Mouse (Mus musculus): ENCODE data around the gene Stat1. TPM values are rescaled to one million over a fixed set of nuclear protein-coding genes. Genes with fewer than 3 reads are reported as not detected.

Gene Stat1
- polyA plus RNA-seq, 1 experiment: 8.3 TPM

DNA sequence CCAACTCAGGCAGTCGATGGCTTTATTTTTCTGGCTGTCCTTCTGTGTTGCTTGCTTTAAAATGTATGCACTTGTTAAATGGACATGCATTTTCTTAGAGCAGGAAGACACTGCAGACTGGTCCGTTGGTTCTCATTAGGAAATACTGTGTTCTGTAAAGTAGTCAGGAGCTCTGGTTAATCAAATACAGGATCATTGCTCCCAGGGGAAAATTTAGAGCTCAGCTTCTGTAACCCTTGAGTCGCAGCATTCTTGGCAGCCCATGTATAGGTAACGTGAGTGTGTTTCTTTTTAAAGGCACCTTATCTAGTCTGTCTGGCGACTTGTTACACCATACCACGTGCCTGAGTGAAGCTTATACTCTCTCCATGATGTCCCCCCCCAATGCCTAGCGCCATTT is 28.9 kb downstream of the Stat1 start:
- TF ChIP-seq GATA1 (IDR thresholded peaks at IDR 0.05; ENCODE audit: low read length): no peak

DNA sequence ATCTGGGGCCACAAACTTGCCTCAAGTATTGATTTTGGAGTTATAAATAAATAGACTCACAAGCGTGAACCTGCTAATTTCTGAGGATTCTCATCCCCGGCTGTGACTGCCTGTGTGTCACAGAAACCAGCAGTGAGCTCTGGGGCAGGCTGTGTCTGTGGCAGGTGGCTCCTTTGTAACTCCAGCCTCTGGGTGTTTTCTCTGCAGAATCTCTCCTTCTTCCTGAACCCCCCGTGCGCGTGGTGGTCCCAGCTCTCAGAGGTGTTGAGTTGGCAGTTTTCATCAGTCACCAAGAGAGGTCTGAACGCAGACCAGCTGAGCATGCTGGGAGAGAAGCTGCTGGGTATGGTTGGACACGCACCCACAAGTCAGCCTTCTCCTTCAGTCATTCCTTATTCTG is 29.5 kb downstream of the Stat1 start:
- TF ChIP-seq GATA1 (IDR thresholded peaks at IDR 0.05; ENCODE audit: low read length): no peak

DNA sequence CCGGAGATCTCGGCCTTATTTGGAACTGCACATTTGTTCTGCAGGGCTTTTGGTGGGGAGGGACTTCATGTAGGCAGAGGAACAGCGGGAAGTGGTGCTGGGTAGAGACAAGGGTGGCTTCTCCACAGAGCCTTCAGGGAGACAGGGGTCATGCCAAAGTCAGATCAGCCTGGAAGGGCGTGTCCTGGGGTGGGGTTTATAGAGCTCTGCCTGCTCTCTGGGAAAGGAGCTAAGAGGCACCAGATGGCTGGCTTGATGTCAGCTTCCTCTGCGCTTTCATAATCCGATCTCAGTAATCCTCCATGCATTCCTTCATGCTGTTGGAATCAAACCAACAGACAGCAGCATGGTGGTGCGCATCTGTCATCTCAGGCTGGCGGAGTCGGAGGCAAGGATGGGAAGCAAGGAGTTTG is 30.7 kb downstream of the Stat1 start:
- no peak for TF ChIP-seq GATA1 (IDR thresholded peaks at IDR 0.05; ENCODE audit: low read length)

DNA sequence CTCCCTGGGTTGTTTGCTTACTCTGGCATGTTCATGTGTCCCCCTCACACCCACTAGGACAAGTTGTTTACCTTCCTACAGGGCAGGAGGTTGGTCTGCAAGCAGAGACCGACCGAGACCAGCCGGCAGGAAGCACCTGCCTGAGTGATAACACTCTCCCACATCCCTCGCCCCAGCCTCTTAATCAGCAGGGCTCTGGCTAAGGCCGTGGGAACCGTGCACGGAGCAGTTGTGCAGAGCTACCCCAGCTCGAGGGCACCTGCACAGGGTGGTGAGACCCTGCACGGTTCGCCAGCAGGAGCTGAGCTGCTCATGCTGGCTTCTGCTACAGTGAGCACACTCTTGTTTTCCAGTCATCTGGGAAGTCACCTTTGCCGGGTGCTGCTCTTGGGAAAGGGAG is 31.4 kb downstream of the Stat1 start:
- TF ChIP-seq GATA1 (IDR thresholded peaks at IDR 0.05; ENCODE audit: low read length): no peak

DNA sequence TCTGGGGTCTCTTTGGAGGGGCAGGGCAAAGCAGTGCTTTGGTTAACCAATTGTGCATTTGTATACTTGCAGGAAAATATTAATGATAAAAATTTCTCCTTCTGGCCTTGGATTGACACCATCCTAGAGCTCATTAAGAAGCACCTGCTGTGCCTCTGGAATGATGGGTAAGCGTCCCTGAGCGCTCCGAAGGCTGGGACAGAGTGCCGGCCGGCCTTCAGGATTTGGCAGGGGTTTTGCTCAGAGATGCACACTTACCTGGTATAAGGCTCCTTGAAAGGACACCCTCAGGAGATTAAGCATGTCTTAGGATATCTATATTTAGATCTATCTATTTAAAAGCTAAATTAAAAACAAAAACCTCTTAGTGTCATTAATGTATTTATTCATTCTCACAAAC is 31.9 kb downstream of the Stat1 start:
- no peak for TF ChIP-seq GATA1 (IDR thresholded peaks at IDR 0.05; ENCODE audit: low read length)

DNA sequence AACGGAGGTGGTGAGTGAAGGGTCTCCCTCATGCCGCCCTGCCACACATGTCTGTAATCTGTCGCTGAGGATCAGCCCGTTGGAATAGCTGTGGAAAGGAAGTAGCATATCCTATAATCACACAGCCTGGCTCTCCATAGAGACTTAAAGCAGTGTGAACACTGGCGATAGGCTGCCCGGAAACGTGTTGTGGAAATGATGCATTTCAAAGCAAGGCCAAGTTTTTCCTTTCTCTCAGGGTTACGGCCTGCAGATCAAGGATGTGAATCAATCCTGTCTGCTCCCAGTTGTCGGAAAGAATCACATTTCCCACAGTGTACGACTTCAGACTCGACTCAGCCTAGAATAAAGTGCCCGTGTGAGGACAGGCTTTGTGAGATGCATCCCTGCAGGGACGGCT is 33.1 kb downstream of the Stat1 start:
- no peak for TF ChIP-seq GATA1 (IDR thresholded peaks at IDR 0.05; ENCODE audit: low read length)

DNA sequence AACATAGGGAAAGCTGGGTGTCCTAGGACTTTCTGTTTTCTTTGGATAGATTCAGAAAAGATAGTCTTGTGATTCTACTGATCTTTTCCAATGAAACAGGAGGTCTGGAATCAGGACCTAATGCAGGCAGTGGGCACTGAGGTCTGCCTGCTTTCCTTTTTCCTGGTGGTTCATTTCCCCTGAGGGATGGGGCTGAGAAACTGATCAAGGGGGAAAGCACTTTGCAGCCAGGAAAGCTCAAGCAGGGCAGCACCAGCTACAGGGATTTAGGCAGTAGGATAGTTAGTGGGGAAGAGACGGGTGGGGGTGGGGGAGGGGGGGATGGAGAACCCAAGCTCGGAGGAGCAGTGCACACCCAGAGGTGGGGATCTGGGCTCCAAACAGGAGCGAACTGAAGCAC is 33.7 kb downstream of the Stat1 start:
- no peak for TF ChIP-seq GATA1 (IDR thresholded peaks at IDR 0.05; ENCODE audit: low read length)

DNA sequence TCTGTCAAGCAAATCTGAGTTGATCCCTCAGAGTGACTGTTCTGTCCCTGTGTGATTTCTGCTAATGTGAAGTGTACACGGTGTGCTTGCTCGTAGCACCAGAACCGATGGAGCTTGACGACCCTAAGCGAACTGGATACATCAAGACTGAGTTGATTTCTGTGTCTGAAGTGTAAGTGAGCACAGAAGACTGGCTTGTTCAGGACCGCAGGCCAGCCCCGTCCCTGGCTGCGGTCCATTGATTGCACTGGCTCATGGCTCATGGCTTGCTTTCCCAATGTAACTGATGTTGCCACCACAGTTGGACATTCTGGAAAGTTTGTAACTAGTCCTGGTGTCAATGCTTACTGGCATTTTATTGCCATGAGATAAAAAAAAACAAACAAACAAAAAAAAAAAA is 35.6 kb downstream of the Stat1 start:
- no peak for TF ChIP-seq GATA1 (IDR thresholded peaks at IDR 0.05; ENCODE audit: low read length)

DNA sequence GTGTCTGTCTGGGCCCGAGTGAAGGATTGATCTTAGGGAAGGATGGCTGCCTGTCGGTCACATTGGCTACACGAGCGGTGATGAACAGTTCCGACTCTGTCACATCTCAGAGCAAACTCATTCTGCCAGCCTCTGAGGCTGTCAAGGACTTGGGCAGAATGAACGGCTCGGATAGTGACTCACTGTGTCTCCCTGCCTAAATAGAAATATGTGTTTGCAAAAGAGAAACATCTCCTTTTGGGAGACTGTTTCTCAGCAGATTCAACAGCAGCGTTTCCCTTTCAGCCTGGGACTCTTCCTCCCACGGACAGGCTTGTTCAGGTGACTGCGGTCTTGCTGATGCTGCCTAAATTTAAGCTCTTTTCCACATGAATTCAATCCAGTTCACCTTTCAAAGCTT is 37.1 kb downstream of the Stat1 start:
- TF ChIP-seq GATA1 (IDR thresholded peaks at IDR 0.05; ENCODE audit: low read length): no peak

DNA sequence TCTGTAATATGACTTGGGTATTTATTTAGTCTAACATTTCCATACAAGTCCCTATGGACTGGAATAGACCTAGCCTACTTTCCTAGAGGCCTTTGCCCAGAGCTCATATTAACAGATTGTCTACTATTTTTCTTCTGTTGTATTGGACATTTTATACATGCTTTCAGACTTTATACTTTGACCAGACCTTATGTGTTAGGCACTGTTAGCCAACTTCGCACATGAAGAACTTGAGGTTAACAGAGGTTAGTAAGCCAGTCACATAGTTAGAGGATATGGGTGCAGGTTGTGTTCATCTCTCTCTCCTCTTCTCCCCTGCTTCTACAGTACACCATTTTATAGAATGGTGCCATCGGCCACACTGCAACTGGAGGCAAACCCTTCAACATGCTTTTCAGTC is 38.8 kb downstream of the Stat1 start:
- TF ChIP-seq GATA1 (IDR thresholded peaks at IDR 0.05; ENCODE audit: low read length): no peak

DNA sequence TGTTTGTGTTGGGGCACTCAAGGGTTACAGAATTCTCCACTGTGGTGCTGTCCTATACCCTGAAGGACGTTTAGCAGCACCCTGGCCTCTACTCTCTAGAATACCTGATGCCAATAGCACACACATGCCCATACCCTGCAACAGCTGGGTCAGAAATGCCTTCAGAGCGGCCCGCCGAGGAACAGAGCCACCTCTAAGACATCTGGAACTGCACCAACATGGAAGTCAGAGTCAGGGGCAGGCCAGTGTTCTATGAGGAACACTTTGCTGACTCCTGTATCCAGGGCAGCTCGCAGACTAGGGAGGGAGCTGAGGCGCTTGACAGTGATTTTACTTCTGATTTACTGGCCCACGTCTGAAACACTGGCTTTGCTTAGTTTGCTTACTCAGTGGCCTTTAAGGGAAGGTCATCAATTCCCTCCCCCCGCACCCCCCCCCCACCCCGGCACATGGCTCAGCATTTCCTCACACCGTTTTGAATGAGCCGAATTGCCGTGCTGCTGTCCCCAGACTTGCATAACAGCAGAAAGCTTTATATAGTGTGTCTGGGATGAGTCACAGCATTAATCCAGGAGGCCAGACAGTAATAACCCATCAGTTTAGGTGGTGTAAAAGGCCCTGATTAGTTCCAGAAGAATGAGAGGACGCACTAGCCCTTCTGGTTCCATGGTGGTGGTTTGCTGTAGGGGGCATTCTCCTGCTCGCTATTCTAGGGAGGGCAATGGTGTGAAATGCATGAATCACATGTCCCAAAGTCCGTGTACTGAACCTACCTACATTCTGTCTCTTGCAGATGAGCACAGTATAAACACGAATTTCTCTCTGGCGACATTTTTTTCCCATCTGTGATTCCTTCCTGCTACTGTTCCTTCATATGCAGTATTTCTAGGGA is 39.5 kb downstream of the Stat1 start:
- TF ChIP-seq GATA1 (IDR thresholded peaks at IDR 0.05; ENCODE audit: low read length): no peak

DNA sequence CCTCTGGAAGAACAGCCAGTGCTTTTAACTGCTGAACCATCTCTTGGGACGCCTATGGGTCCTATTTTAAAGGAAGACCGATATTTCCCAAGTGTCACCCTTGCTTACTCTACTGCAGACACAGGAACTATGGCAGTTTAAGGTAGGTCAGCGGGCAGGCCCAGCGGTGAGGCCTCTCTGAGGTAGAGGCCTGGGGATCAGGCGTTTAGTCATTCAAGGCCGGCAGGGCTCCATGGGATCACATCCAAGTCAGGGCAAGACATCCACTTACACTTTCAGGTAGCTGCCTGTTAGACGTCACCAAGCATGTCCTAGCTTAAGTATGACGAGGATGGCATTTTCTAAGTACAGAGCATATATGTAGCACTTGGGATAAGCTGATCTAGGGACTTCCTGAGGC is 41.9 kb downstream of the Stat1 start:
- TF ChIP-seq GATA1 (IDR thresholded peaks at IDR 0.05; ENCODE audit: low read length): no peak

DNA sequence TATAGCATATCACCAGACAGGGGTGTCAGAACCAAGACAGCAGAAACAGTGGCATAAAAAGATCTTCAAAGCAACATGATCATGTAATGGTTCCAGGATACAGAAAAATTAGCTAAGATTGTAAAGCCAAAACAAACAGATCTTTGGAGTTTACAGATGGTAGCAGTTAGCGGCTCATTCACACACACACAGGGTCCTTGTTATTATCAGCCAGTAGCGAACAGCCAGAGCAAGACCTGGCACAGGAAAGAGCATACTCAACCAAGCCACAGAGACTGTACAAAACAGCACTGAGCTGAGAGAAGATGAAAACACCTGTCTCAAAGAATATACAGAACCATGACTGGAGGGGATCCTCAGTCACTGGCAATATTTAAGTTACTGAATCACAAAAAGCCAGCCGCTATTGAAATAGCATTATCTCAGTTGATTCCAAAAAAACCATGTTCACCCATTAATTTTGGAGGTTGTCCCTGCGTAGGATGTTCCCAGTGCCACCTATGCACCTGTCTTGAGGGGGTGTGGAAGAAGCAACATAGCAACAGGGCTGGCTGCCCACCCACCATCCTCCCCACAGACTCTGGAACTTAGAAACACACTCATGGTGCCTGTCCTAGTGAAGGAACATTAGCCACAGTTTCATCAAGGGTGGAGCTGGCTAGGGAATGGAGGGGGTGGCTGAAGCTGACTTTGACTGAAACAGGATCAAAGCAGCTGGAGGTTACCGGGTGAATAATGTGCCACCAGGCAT is 44.6 kb downstream of the Stat1 start:
- TF ChIP-seq GATA1 (IDR thresholded peaks at IDR 0.05; ENCODE audit: low read length): no peak

DNA sequence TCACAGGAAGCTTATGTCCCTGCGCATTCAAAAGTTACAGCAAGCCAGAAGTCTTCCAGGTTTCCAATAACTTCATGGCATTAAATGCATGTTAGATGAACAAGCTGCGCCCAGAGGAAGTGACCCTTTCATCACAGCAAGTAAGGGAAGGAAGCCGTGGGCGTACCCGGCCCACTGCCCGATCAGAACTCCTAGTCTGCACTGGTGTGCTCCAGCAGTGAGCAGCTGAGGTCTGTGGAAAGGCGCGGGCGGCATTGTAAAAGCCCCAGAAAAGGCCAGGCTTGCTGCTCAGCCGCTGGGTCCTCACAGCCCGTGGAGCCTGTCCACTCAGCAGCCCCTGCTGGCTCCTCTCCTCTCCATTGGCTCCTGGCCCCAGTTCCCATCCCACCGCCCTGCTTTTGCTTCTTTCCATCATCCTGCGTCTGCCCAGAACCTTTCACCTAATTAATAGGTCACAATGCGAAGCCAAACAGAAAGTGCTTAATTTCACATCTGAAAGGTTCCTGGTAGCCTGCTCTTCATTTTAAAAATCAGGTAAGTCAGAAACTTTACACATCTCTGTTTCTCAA is 47.5 kb downstream of the Stat1 start:
- no peak for TF ChIP-seq GATA1 (IDR thresholded peaks at IDR 0.05; ENCODE audit: low read length)

DNA sequence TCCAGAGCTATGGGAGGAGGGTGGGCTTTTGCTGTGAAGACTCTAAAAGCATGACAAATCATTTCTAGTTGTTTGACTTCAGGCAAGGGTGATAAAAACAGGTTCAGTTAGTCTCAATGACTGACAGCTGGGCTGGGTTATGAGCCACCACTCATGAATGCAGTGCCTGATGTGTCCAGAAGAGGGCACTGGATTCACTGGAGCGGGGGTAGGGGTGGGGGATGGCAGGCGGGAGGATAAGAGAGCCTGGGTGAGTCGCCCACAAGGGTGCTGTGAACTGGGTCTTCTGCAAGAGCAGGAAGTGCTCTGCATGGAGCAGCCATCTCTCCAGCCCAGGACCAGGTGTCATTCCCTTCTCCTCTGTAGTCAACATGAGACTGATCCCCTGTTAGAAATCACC is 50.8 kb downstream of the Stat1 start:
- no peak for TF ChIP-seq GATA1 (IDR thresholded peaks at IDR 0.05; ENCODE audit: low read length)

DNA sequence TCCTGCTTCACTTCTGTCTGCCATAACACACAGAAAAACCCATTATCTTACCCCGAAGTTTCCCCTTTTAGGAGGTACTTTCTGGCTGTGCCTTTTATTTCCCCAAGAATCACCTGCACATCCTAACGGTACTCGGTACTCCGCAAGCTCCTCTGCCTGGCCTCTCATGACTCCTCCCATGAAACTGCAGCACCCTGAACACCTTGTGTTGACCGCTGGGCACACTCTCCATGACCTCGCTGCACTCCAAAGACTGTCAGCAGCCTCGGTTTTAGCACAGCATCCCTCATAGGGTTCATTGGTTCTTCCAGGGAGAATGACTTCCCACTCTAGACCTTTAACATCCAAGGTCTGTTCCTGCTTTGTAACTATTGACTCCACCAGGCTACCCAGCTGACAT is 51.5 kb downstream of the Stat1 start:
- no peak for TF ChIP-seq GATA1 (IDR thresholded peaks at IDR 0.05; ENCODE audit: low read length)

All from G1E-ER4 (cell line).